Mouse (Mus musculus): Measurements from ENCODE around the gene Cherp. TPM values are rescaled to one million over a fixed set of nuclear protein-coding genes. Genes with fewer than 3 reads are reported as not detected.

The Cherp gene
- total and polyA plus RNA-seq, 3 experiments = 8.9 to 80.4 (median 18.1) TPM

GRCm38 (mm10) chr8:72458457-72458856 lies 16.6 kb downstream of the Cherp start:
- H3K36me3 ChIP-seq (replicated peaks in 1 of 2; ENCODE audit: control insufficient read depth in 1 of 2, insufficient read depth in 1 of 2, low read length in 1 of 2) = peaks cover 67 to 92% of the 10 kb centered on the region in 2 experiments
- no peaks in the 10 kb centered on the region for H3K79me2 ChIP-seq (replicated peaks; ENCODE audit: control insufficient read depth, extremely low read depth, insufficient read depth, poor library complexity, severe bottlenecking)
- no peak overlapping the region for H3K9ac ChIP-seq (ENCODE audit: insufficient read depth, low read depth)
- in situ Hi-C loops (cut with MboI; ENCODE audit: low pct_ligation_motif_present, low pct_unique_long_range_greater_than_20kb, low sequenced_read_pairs) (no loop called here), dilution Hi-C loops (cut with MboI; ENCODE audit: extremely low pct_ligation_motif_present, extremely low pct_unique_long_range_greater_than_20kb, low sequenced_read_pairs) (no loop called here)
- H3K4me1 ChIP-seq (ENCODE audit: control insufficient read depth in 1 of 2, insufficient read depth in 2 of 2) = no peaks in the 10 kb centered on the region; a peak in 1 of 4 replicates
- H3K9me3 ChIP-seq (replicated peaks; ENCODE audit: low read length) = peaks cover 6% of the 10 kb centered on the region
- no peak for DNase-seq (ENCODE audit: extremely low read depth)
- no peaks in the 10 kb centered on the region for H3K27me3 ChIP-seq (replicated peaks)
- TF ChIP-seq RAD21 (IDR thresholded peaks at IDR 0.05; ENCODE audit: low read depth, low read length) (no peak), EP300 (IDR thresholded peaks at IDR 0.05; ENCODE audit: low read length) (no peak), MAFK (IDR thresholded peaks at IDR 0.05; ENCODE audit: insufficient replicate concordance, low read length) (no peak), BHLHE40 (IDR thresholded peaks at IDR 0.05; ENCODE audit: low read depth, low read length) (no peak), HCFC1 (IDR thresholded peaks at IDR 0.05; ENCODE audit: low read depth, low read length) (no peak), MYC (IDR thresholded peaks at IDR 0.05; ENCODE audit: low read depth, low read length) (no peak), SIN3A (IDR thresholded peaks at IDR 0.05; ENCODE audit: low read length) (no peak)
- no peak overlapping the region for H3K4me2 ChIP-seq (ENCODE audit: insufficient read depth, low read depth, poor library complexity, severe bottlenecking)
- H3K27ac ChIP-seq (ENCODE audit: insufficient read depth, low read depth) = no peak overlapping the region
- H3K4me3 ChIP-seq (replicated peaks in 1 of 3; ENCODE audit: low read depth in 2 of 3, low read length in 2 of 3, poor library complexity in 1 of 3) = no peak overlapping the region

DNA sequence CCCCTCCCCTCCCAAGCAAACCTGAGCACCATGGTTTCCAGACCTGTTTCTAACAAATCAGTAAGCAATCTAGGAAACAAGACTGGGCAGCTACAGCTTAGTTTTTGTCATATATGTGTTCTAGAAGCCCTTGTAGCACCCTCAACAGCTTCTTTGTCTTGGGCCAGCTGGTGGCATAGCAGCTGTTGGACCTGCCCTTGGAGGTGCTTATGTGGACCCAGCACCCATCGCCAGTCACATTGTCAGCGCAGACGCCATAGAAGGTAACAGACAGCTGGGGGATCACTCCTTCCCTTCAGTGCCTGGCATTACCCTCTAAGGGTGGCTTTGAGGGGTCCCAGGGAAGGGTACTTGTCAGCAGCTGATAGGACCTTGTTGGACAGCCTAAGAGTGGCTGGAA lies 17.2 kb downstream of the Cherp start:
- in situ Hi-C loops (cut with MboI; ENCODE audit: low pct_ligation_motif_present, low pct_unique_long_range_greater_than_20kb, low sequenced_read_pairs) (no loop called here), dilution Hi-C loops (cut with MboI; ENCODE audit: extremely low pct_ligation_motif_present, extremely low pct_unique_long_range_greater_than_20kb, low sequenced_read_pairs) (no loop called here)
- Histone ChIP-seq H3K27ac (ENCODE audit: insufficient read depth, low read depth) (no peak overlapping the region), H3K27me3 (replicated peaks) (no peaks in the 10 kb centered on the region), H3K79me2 (replicated peaks; ENCODE audit: control insufficient read depth, extremely low read depth, insufficient read depth, poor library complexity, severe bottlenecking) (no peaks in the 10 kb centered on the region), H3K36me3 (replicated peaks in 1 of 2; ENCODE audit: control insufficient read depth in 1 of 2, insufficient read depth in 1 of 2, low read length in 1 of 2) (peaks cover 67 to 92% of the 10 kb centered on the region in 2 experiments), H3K9me3 (replicated peaks; ENCODE audit: low read length) (peaks cover 10% of the 10 kb centered on the region), H3K4me3 (replicated peaks in 1 of 3; ENCODE audit: low read depth in 2 of 3, low read length in 2 of 3, poor library complexity in 1 of 3) (no peak overlapping the region), H3K4me2 (ENCODE audit: insufficient read depth, low read depth, poor library complexity, severe bottlenecking) (no peak overlapping the region), H3K9ac (ENCODE audit: insufficient read depth, low read depth) (no peak overlapping the region), H3K4me1 (ENCODE audit: control insufficient read depth in 1 of 2, insufficient read depth in 2 of 2) (no peaks in the 10 kb centered on the region; a peak in 1 of 4 replicates)
- DNase-seq (ENCODE audit: extremely low read depth) = no peak
- no peak for TF ChIP-seq MAX (IDR thresholded peaks at IDR 0.05; ENCODE audit: low read length)
- no peak for TF ChIP-seq USF2 (conservative IDR thresholded peaks at IDR 0.05; ENCODE audit: low read depth, low read length)

DNA sequence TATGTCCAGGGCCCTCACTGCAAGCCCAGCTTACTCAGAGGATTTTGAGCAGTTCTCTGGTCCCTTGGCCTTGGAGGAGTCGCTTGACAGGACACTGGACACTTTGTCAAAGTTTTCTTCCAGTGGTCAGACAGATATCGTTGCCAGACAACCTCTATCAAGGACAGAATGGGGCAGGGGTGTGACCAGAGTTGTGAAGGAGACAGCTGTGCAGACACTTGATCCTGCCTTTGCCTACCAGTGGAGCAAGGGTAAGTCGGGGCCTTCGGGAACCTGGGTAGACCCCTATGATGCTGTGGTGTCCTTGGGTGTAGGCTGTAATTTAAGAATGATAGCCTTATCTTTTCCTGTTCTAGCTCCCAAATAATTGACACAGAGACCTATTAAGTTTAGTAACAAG lies 19.7 kb downstream of the Cherp start:
- peaks cover 58 to 86% of the 10 kb centered on the region in 2 experiments for H3K36me3 ChIP-seq (replicated peaks in 1 of 2; ENCODE audit: control insufficient read depth in 1 of 2, insufficient read depth in 1 of 2, low read length in 1 of 2)
- H3K4me1 ChIP-seq (ENCODE audit: control insufficient read depth in 1 of 2, insufficient read depth in 2 of 2) = no peaks in the 10 kb centered on the region; a peak in 1 of 4 replicates
- peaks cover 10% of the 10 kb centered on the region for H3K9me3 ChIP-seq (replicated peaks; ENCODE audit: low read length)
- H3K27ac ChIP-seq (ENCODE audit: insufficient read depth, low read depth) = no peak overlapping the region
- no peak for DNase-seq (ENCODE audit: extremely low read depth)
- H3K4me2 ChIP-seq (ENCODE audit: insufficient read depth, low read depth, poor library complexity, severe bottlenecking) = no peak overlapping the region
- H3K9ac ChIP-seq (ENCODE audit: insufficient read depth, low read depth) = no peak overlapping the region
- H3K4me3 ChIP-seq (replicated peaks in 1 of 3; ENCODE audit: low read depth in 2 of 3, low read length in 2 of 3, poor library complexity in 1 of 3) = no peak overlapping the region
- in situ Hi-C loops (cut with MboI; ENCODE audit: low pct_ligation_motif_present, low pct_unique_long_range_greater_than_20kb, low sequenced_read_pairs) (no loop called here), dilution Hi-C loops (cut with MboI; ENCODE audit: extremely low pct_ligation_motif_present, extremely low pct_unique_long_range_greater_than_20kb, low sequenced_read_pairs) (no loop called here)
- H3K79me2 ChIP-seq (replicated peaks; ENCODE audit: control insufficient read depth, extremely low read depth, insufficient read depth, poor library complexity, severe bottlenecking) = no peaks in the 10 kb centered on the region
- H3K27me3 ChIP-seq (replicated peaks) = no peaks in the 10 kb centered on the region
- TF ChIP-seq USF2 (conservative IDR thresholded peaks at IDR 0.05; ENCODE audit: low read depth, low read length) = no peak
- no peak for TF ChIP-seq MEF2A (IDR thresholded peaks at IDR 0.05; ENCODE audit: borderline replicate concordance, low read depth, low read length)
- TF ChIP-seq SMC3 (IDR thresholded peaks at IDR 0.05; ENCODE audit: low read depth, low read length) = no peak
- TF ChIP-seq MYC (IDR thresholded peaks at IDR 0.05; ENCODE audit: low read depth, low read length) = no peak
- TF ChIP-seq ZMIZ1 (IDR thresholded peaks at IDR 0.05; ENCODE audit: low read depth, low read length) = no peak
- TF ChIP-seq CHD1 (IDR thresholded peaks at IDR 0.05; ENCODE audit: low read depth, low read length) = no peak
- no peak for TF ChIP-seq ETS1 (conservative IDR thresholded peaks at IDR 0.05; ENCODE audit: low read depth, low read length)
- no peak for TF ChIP-seq ZKSCAN1 (IDR thresholded peaks at IDR 0.05; ENCODE audit: borderline replicate concordance, low read depth, low read length)

All from CH12.LX (cell line).